16 mouse cellular contexts compared by ENCODE assay signal in genomic region chr6:118736491-118736890, GRCm38 (mm10).
DNase-seq lines count a peak whose midpoint lies in the region; ATAC-seq lines count a peak whose summit lies in the region.
"Had no signal": no experiment of that assay in that cellular context is flagged by ENCODE, and none has a peak within 500 bp of the region (broad histone marks: within the 10 kb centered on the region; RNA-seq: fewer than 3 reads in every experiment).

No protein-coding gene starts in this region.

- H3K9me3 ChIP-seq in hindbrain, embryonic 14.5 days (ENCODE audit: control insufficient read depth, low read length), result no peaks in the 10 kb centered on the region
- H3K9me3 ChIP-seq: embryonic facial prominence, embryonic 13.5 days; forebrain, embryonic 12.5 days; heart, embryonic 12.5 days had no signal

- ATAC-seq in cerebellum, adult (ENCODE audit: insufficient number of reproducible peaks, low FRiP score, low TSS enrichment), result no peak; the same call in 1 of the 2 replicates
- ATAC-seq in hindbrain, embryonic 14.5 days (ENCODE audit: low FRiP score), result no peak
- ATAC-seq: forebrain, embryonic 16.5 days; inflammation-experienced regulatory T-cells, adult 6 months; intestine, postnatal 0 days had no signal

- no peaks in the 10 kb centered on the region for H3K4me1 ChIP-seq in hindbrain, embryonic 14.5 days (replicated peaks; ENCODE audit: control insufficient read depth, insufficient read depth, low read length)
- H3K4me1 ChIP-seq: embryonic facial prominence, embryonic 13.5 days; forebrain, embryonic 12.5 days had no signal

- no peaks in the 10 kb centered on the region for H3K36me3 ChIP-seq in hindbrain, embryonic 14.5 days (replicated peaks; ENCODE audit: control insufficient read depth, insufficient read depth)
- H3K36me3 ChIP-seq: forebrain, embryonic 12.5 days had no signal

- 86% methylated on average over 7 of the region's 7 CpGs for WGBS in hindbrain, embryonic 14.5 days

- H3K9ac ChIP-seq in hindbrain, embryonic 14.5 days, result no peak overlapping the region
- H3K9ac ChIP-seq: embryonic facial prominence, embryonic 13.5 days; forebrain, embryonic 12.5 days; heart, embryonic 12.5 days had no signal

- H3K27me3 ChIP-seq in hindbrain, embryonic 14.5 days (ENCODE audit: control insufficient read depth, insufficient read depth, low read length), result no peaks in the 10 kb centered on the region
- H3K27me3 ChIP-seq: embryonic facial prominence, embryonic 13.5 days; forebrain, embryonic 12.5 days; heart, embryonic 12.5 days had no signal

- DNase-seq in cerebellum, adult 11-12 months, result peak; percentile 71
- DNase-seq in brain, adult 2 months (ENCODE audit: low read depth, low spot score), result peak; percentile 81
- peak; percentile 56 for DNase-seq in cerebellum, adult 8-10 months
- peak; percentile 65 to 80 for DNase-seq in cerebellum, postnatal 25 days
- DNase-seq in urinary bladder, postnatal 25 days (ENCODE audit: low spot score), result no peak
- DNase-seq in hindbrain, embryonic 14.5 days (ENCODE audit: low spot score), result no peak
- DNase-seq: adrenal gland, postnatal 10 days; gastrocnemius, postnatal 10 days; heart, adult 2 months had no signal

- H3K4me3 ChIP-seq in hindbrain, embryonic 14.5 days (replicated peaks; ENCODE audit: low read length), result no peak overlapping the region
- H3K4me3 ChIP-seq: embryonic facial prominence, embryonic 13.5 days; forebrain, embryonic 12.5 days; heart, adult 2 months; heart, embryonic 12.5 days had no signal

- no peak overlapping the region for H3K27ac ChIP-seq in hindbrain, embryonic 14.5 days
- H3K27ac ChIP-seq: embryonic facial prominence, embryonic 13.5 days; forebrain, embryonic 12.5 days; heart, adult 2 months had no signal

- no peak overlapping the region for H3K4me2 ChIP-seq in hindbrain, embryonic 14.5 days (replicated peaks)
- H3K4me2 ChIP-seq: embryonic facial prominence, embryonic 13.5 days; forebrain, embryonic 12.5 days; heart, embryonic 12.5 days had no signal

Comparison
In these comparisons a context has a peak if more than half of its experiments do, and no peak if none do; other contexts are left out.
1. DNase-seq: peak in cerebellum, adult 11-12 months (single experiment), brain, adult 2 months (single experiment), cerebellum, adult 8-10 months (single experiment) and cerebellum, postnatal 25 days (2 of 2); none in urinary bladder, postnatal 25 days (single experiment) and hindbrain, embryonic 14.5 days (single experiment).